Mouse (Mus musculus) olfactory bulb, adult 2 months (tissue): ENCODE data around the gene Iqgap3. TPM values are rescaled to one million over a fixed set of nuclear protein-coding genes. Genes with fewer than 3 reads are reported as not detected.

Source experiments
- H3K27ac ChIP-seq: fragments of 200-500 bp; 2 replicates; pipeline ENCODE4 v1.5.1; 2012; ENCODE audit warnings: low read depth, low read length; ENCODE audit not compliant: insufficient read depth
- H3K4me1 ChIP-seq: fragments of 200-500 bp; 2 replicates; pipeline ENCODE4 v1.6.1; 2012; ENCODE audit warnings: low read length; ENCODE audit not compliant: control insufficient read depth, insufficient read depth
- H3K4me3 ChIP-seq: fragments of 200-500 bp; 2 replicates; pipeline ENCODE4 v1.5.1; 2012; ENCODE audit warnings: mild to moderate bottlenecking, low read depth, low read length, moderate library complexity; ENCODE audit not compliant: insufficient read depth
- CTCF ChIP-seq: fragments of 200-500 bp; IDR thresholded peaks from 2 replicates; pipeline ENCODE4 v1.5.1; 2012; ENCODE audit warnings: low read depth, mild to moderate bottlenecking, low read length, moderate library complexity; ENCODE audit not compliant: insufficient read depth
- POLR2A ChIP-seq: fragments of 200-500 bp; IDR thresholded peaks from 2 replicates; pipeline ENCODE4 v1.6.1; 2012; ENCODE audit warnings: mild to moderate bottlenecking, low read depth, low read length, moderate library complexity; ENCODE audit not compliant: insufficient read depth
- WGBS: fragments of 180-500 bp; shearing (Covaris S2); methylation state at CpG from one replicate; pipeline ENCODE4 v1.1.7; 2018; 5-methylcytosine and 5-hydroxymethylcytosine counted together
- polyA plus RNA-seq: library from polyadenylated mRNA; stranded (reverse); fragments of >200 nt; gene quantifications from 2 replicates; pipeline ENCODE4 v1.2.4, GENCODE M21; 2012; ENCODE audit warnings: low replicate concordance; ENCODE audit not compliant: missing spikeins, insufficient read depth, insufficient read length

Iqgap3 gene
- polyA plus RNA-seq, 1 experiment, result not detected

- Histone ChIP-seq H3K27ac (peak overlapping the region; percentile 97), H3K4me1 (peaks cover 78% of the 10 kb centered on the region), H3K4me3 (peak overlapping the region; percentile 12)
- 8% methylated on average over 14 of the region's 14 CpGs for WGBS
- TF ChIP-seq CTCF, result no peak
- no peak for TF ChIP-seq POLR2A
These were observed 68.6 kb downstream of the Iqgap3 start for GRCm38 (mm10) chr3:88150061-88150998.

DNA sequence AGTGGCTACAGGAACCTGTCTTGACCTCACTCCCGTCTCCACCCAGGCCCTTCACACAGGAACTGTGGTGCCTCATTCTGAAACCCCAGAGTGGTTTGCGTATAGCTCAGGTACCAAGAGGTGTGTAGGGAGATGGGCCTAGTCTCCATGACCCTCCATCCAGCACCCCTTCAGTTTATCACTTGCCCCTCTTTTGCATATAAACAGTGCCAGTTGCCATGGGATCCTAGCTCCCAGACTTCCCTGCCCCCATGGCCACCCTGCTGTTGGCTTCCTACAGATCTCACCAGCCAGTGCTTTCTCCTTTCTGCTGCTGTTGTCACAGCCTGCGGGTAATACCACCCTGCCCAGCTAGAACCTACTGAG lies 69.2 kb downstream of the Iqgap3 start:
- 20% methylated on average over 3 of the region's 3 CpGs for WGBS
- TF ChIP-seq CTCF (no peak), POLR2A (no peak)
- Histone ChIP-seq H3K4me3 (no peak overlapping the region), H3K27ac (peak overlapping the region; percentile 97), H3K4me1 (peaks cover 77% of the 10 kb centered on the region)

DNA sequence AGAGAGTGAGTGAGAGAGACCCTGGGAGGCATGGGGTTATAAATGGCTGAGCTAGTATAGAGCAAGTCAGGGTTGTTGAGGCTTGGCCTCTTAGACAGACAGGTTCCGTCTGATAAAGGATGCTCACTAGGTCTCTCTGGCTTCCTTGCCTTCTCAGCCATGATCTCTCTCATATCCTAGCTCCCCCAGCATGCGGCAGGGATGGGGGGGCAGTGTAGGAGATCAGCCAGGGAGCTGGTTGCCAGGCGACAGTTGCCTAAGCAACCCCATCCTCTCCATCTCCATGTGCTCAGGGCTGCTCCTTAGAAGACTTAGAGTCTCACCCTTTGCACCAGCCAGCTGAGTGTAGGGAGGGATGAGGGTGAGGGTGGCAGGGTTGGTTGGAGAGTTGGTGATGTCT lies 70.3 kb downstream of the Iqgap3 start:
- Histone ChIP-seq H3K27ac (peak overlapping the region; percentile 97), H3K4me3 (no peak overlapping the region), H3K4me1 (peaks cover 77% of the 10 kb centered on the region)
- TF ChIP-seq POLR2A (no peak; the same call in 1 of the 2 replicates), CTCF (no peak)
- 13% methylated on average over 3 of the region's 3 CpGs for WGBS

DNA sequence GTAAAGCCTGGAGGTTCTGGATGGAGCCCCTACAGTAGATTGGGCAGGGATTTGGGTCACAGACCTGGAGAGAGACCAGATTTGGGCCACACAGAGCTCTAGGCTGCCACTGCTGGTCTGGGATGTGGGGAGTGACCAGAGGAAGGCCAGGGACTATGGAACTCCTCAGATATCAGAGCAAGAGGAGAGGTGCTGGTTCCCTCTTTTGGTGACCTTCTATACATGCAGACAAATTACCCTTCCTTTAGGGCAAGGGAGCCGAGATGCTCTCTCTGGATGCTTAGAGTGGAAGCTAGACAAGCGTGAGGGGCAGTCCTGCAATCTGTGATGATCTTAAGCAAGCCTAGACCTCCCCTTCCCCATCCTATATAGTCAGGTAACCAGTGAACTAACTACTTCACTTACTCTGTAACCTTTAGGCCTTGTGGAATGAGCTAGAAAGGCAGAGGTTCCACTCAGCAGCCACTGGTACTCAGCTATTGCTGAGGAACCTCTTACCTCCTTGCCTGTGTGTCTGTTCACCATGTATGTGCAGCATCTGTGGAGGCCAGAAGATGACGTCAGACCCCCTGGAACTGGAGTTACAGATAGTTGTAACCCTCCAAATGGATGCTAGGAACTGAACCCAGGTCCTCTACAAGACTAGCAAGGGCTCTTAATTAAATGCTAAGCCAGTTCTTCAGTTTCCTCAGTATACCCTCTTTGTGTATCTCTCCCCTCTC lies 71.7 kb downstream of the Iqgap3 start:
- H3K27ac ChIP-seq, result peak overlapping the region; percentile 76
- no peak overlapping the region for H3K4me3 ChIP-seq
- 59% methylated on average over 3 of the region's 3 CpGs for WGBS
- TF ChIP-seq CTCF (no peak), POLR2A (no peak)
- peaks cover 72% of the 10 kb centered on the region for H3K4me1 ChIP-seq

DNA sequence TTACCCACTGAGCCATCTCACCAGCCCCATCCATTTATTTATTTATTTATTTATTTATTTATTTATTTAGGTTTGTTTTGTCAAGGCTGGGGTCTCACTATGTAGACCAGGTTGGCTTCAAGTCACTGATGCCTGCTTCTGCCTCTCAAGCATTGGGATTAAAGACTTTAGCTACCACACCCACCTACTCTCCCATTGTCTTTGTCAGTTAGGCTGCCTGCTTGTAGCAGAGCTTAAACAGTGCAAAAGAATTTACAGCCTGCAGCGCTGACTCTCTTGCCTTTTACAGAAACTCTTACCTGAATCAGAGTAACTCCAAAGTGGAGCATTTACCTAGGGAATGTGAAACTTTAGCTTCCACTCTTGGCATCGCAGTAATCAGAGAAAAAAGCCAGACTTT lies 72.5 kb downstream of the Iqgap3 start:
- H3K4me3 ChIP-seq, result no peak overlapping the region
- peaks cover 65% of the 10 kb centered on the region for H3K4me1 ChIP-seq
- H3K27ac ChIP-seq, result no peak overlapping the region
- TF ChIP-seq POLR2A (no peak), CTCF (no peak)
- 64% methylated on average over 2 of the region's 2 CpGs for WGBS

DNA sequence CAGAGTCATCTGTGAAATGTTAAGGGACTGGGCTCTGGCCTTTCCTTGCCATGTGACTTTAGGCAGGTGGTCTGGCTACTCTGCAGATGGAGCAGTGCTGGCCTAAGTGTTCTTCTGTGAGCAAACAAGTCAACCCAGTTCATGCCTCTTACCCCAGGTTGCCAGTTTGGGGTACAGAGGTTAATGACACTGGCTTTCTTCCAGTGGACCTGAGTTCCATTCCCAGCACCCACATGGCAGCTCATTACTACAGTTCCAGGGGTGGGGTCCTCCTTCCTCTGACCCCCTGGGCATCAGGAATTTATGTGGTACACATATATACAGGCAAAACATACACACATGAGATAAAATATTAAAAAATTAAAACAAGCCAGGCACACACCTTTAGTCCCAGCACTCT lies 75.0 kb downstream of the Iqgap3 start:
- peaks cover 47% of the 10 kb centered on the region for H3K4me1 ChIP-seq

DNA sequence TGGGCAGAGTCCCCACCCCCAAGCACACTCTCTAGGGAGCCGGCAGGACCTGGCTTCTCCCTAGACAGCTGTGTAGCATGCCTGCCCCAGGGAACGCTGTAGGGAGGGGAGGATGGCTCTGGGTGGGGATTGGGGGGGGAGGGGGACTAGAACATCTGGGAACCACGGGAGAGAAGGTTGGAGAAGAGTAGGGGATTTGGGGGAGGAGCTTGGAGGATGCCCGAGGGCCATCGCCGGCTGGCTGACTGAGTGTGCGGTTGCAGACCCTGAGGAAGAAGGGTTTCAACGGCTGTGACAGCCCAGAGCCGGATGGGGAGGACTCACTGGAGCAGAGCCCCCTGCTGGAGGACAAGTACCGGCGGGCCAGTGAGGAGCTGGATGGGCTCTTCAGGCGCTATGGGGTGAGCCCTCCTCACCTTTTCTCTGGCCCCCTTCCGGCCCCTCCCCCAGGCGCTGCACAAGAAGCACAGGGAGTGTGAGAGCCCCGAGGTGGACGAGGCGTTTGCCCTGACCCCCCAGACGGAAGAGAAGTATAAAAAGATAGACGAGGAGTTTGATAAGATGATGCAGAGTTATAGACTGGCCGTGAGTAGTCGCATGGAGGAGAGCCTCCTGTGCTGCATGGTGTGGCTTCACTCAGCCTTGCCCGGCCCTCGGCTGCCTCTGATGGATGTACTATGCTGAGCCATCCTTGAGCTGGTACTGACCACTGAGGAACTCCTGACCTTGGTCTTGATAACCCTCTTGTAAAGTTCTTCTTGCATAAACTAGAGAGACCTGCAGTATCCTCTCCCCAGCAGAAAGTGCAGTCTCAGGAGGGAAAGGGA lies 76.2 kb downstream of the Iqgap3 start:
- TF ChIP-seq CTCF, result peak; percentile 61
- TF ChIP-seq POLR2A, result no peak
- Histone ChIP-seq H3K4me3 (no peak overlapping the region), H3K27ac (no peak overlapping the region), H3K4me1 (peaks cover 41% of the 10 kb centered on the region)
- 22% methylated on average over 23 of the region's 23 CpGs for WGBS

More for the DNA sequence above, 75.0 kb downstream of the Iqgap3 start:
- Histone ChIP-seq H3K4me3 (no peak overlapping the region), H3K27ac (no peak overlapping the region; the same call in 1 of the 2 replicates)
- TF ChIP-seq CTCF (no peak), POLR2A (no peak)

DNA sequence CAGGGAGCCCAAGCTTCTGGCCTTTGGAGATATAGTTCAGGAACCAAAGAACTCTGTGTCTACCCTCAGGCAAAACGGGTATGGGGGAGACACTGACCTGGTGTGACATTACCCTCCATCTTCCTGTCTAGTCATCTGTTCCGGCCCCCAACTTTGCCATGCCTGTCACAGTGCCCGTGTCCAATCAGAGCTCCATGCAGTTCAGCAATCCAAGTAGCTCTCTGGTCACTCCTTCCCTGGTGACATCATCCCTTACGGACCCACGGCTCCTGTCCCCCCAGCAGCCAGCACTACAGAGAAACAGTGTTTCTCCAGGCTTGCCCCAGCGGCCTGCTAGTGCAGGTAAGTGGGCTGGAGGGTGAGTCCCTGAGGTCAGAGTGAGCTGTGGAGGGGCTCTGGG lies 77.2 kb downstream of the Iqgap3 start:
- TF ChIP-seq POLR2A, result no peak
- TF ChIP-seq CTCF, result no peak
- Histone ChIP-seq H3K4me3 (no peak overlapping the region), H3K27ac (no peak overlapping the region), H3K4me1 (peaks cover 37% of the 10 kb centered on the region)
- WGBS, result 75% methylated on average over 6 of the region's 6 CpGs
